Mouse (Mus musculus) testis, adult 10 weeks (tissue): ENCODE results near the gene Olfr1424. TPM values are rescaled to one million over a fixed set of nuclear protein-coding genes. Genes with fewer than 3 reads are reported as not detected.

Experiments used
- polyA plus RNA-seq: library from polyadenylated mRNA; stranded (reverse); fragments of 350-450 nt; fragmentation: Illumina TruSeq; extraction: RNeasy Lipid Tissue Mini Kit (QIAGEN cat#74804); gene quantifications from one replicate; pipeline ENCODE4 v1.2.3, GENCODE M21; 2014; ENCODE audit warnings: low read depth, low replicate concordance

The Olfr1424 gene
- polyA plus RNA-seq, result 0.11 TPM

DNA sequence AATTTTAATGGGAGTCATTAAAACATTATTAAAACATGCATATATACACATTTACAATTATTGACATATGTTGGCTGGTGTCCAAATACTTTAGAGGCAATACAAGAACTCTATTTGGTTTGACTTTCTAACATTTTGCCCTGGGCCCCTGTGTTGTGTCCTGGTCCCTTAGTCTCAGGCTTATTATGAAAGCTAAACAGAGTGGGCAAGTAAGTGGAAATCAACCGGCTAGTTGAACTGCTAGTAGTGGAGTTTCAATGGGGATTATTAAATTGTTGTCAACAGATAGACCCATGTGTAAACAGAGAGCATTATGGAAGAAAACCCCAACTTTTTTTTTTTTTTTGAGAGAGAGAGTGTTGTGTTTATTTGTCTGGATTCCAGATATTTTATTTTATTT is at the start of gene Olfr1424:
Gene Olfr1424, minus strand, starts transcription at position 101 of the 400 bp plus-strand sequence.

DNA sequence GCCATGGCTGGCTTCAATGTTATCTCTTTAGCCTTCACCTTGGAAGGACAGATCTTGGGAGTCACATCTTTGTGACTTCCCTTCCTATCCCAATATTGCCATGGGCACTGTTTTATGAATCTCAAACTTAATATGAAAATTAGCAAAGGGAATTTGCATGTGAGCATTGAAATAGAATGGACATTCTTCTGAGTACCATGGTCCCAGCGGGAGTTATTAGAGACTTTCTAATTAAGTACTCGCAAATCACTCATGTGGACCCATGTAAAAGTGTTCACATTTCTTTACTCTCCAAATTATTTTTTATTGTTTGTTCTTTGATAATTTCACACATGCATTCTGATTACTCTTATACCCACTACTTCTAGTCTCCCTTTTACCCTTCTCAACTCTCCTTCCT is 40.8 kb upstream of the Olfr1424 start, which contains the start of gene Olfr1427:
Gene Olfr1427, minus strand, starts transcription at position 101 of the 400 bp plus-strand sequence.

DNA sequence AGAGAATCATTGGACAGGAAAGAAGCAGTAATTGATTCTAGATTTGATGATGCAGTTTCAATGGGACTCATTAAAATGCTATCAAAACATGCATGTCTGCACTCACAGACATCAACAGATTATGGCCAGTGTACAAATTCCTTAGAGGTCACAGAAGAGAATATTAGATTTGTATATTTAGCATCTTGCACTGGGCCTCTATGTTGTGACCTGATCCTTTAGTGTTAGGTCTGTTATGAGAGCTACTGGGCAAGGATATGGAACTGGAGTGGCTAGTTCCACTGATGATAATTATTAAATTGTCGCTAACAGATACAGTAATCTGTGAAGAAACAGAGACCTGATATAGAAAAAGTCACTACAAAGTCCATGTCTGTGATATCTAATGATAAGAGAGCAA is 29.4 kb upstream of the Olfr1424 start, which contains the start of gene Olfr1426:
Gene Olfr1426, minus strand, starts transcription at position 101 of the 400 bp plus-strand sequence.

DNA sequence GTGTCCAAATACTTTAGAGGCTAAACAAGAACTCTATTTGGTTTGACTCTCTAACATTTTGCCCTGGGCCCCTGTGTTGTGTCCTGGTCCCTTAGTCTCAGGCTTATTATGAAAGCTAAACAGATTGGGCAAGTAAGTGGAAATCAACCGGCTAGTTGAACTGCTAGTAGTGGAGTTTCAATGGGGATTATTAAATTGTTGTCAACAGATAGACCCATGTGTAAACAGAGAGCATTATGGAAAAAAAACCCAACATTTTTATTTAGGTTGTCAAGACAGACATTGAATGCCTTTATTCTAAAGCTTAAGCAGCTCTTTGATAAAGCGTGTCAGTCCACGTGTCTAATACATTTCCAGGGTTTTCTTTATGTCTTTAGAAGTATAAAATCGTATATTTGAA is 15.1 kb upstream of the Olfr1424 start, which contains the start of gene Olfr1425:
Gene Olfr1425, minus strand, starts transcription at position 101 of the 400 bp plus-strand sequence.

DNA sequence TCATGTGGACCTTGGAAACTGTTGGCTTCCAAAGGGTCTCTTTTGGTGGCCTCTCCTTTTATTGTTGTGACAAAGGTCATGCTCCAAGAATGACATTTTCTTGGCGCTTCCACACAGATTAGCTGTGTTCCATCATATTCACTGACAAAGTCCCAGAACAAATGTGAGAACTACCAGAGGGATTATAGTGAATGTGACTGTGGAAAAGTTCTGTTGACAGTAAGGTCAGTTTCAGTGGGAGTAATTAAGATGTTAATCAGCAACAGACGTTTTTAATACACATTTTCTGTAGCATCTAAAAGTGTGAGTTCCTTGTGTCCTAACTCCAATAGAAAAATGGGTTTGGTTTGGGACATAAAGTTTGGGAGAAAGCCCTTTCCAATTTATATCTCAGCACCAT is 21.3 kb downstream of the Olfr1424 start, which contains the start of gene Olfr1423:
Gene Olfr1423, minus strand, starts transcription at position 101 of the 400 bp plus-strand sequence.

Other genes starting within 250 kb of the Olfr1424 start
- 1.3 TPM for gene Stx3, start 243.3 kb downstream of the Olfr1424 start, polyA plus RNA-seq
- not detected for gene Olfr1417, start 223.5 kb downstream of the Olfr1424 start, polyA plus RNA-seq
- gene Olfr1418, start 201.6 kb downstream of the Olfr1424 start, polyA plus RNA-seq, result not detected
- gene Olfr1419, start 187.6 kb downstream of the Olfr1424 start, polyA plus RNA-seq, result not detected
- gene Olfr1420, start 176.1 kb downstream of the Olfr1424 start, polyA plus RNA-seq, result not detected
- 13.0 TPM for gene Patl1, start 150.3 kb downstream of the Olfr1424 start, polyA plus RNA-seq
- gene Osbp, start 96.7 kb downstream of the Olfr1424 start, polyA plus RNA-seq, result 30.9 TPM
- not detected for gene Olfr1423, start 21.4 kb downstream of the Olfr1424 start, polyA plus RNA-seq
- gene Olfr1425, start 15.0 kb upstream of the Olfr1424 start, polyA plus RNA-seq, result not detected
- not detected for gene Olfr1426, start 29.3 kb upstream of the Olfr1424 start, polyA plus RNA-seq
- gene Olfr1427, start 40.7 kb upstream of the Olfr1424 start, polyA plus RNA-seq, result not detected
- gene Olfr1428, start 53.2 kb upstream of the Olfr1424 start, polyA plus RNA-seq, result not detected
- gene Olfr76, start 60.5 kb upstream of the Olfr1424 start, polyA plus RNA-seq, result 0.17 TPM
- gene Olfr1555-ps1, start 107.4 kb upstream of the Olfr1424 start, polyA plus RNA-seq, result 0.10 TPM
- not detected for gene Olfr1431, start 138.0 kb upstream of the Olfr1424 start, polyA plus RNA-seq
- gene Olfr1432, start 169.9 kb upstream of the Olfr1424 start, polyA plus RNA-seq, result 0.22 TPM
- gene Olfr262, start 179.0 kb upstream of the Olfr1424 start, polyA plus RNA-seq, result 0.71 TPM
- not detected for gene Olfr235, start 198.3 kb upstream of the Olfr1424 start, polyA plus RNA-seq
- gene Olfr1434, start 217.2 kb upstream of the Olfr1424 start, polyA plus RNA-seq, result not detected
- gene Olfr1436, start 236.4 kb upstream of the Olfr1424 start, polyA plus RNA-seq, result not detected